Mouse (Mus musculus) hindbrain, postnatal 0 days (tissue): ENCODE results near the gene Gm9918. TPM values are rescaled to one million over a fixed set of nuclear protein-coding genes. Genes with fewer than 3 reads are reported as not detected.

Experiments
- ATAC-seq: fragments of 200-750 bp; cut with Nextera tagmentation; 2 replicates; pipeline ENCODE4 v1.8.0; 2017; ENCODE audit warnings: mild to moderate bottlenecking, moderate TSS enrichment, moderate library complexity
- DNase-seq: peaks from one replicate; pipeline ENCODE4 v3.0.0-alpha.2; 2015; ENCODE audit warnings: low spot score
- H3K27ac ChIP-seq: fragments of 300-500 bp; sonication (generic); 2 replicates; pipeline ENCODE4 v1.5.1; 2014; ENCODE audit warnings: mild to moderate bottlenecking
- H3K27me3 ChIP-seq: fragments of 300-500 bp; sonication (generic); 2 replicates; pipeline ENCODE4 v1.6.1; 2014; ENCODE audit warnings: low read length, mixed read lengths; ENCODE audit not compliant: insufficient read depth
- H3K36me3 ChIP-seq: fragments of 300-500 bp; sonication (generic); 2 replicates; pipeline ENCODE4 v1.6.1; 2014; ENCODE audit warnings: low read length, mixed read lengths; ENCODE audit not compliant: insufficient read depth
- H3K4me1 ChIP-seq: fragments of 300-500 bp; sonication (generic); 2 replicates; pipeline ENCODE4 v1.6.1; 2014; ENCODE audit warnings: antibody characterized with exemption, low read length, mixed read lengths; ENCODE audit not compliant: insufficient read depth
- H3K4me2 ChIP-seq: fragments of 300-500 bp; sonication (generic); 2 replicates; pipeline ENCODE4 v1.6.1; 2014; ENCODE audit warnings: low read depth, mild to moderate bottlenecking, low read length, moderate library complexity, mixed read lengths
- H3K4me3 ChIP-seq: fragments of 300-500 bp; sonication (generic); 2 replicates; pipeline ENCODE4 v1.5.1; 2014; ENCODE audit warnings: low read length
- H3K9ac ChIP-seq: fragments of 300-500 bp; sonication (generic); replicated peaks from 2 replicates; pipeline ENCODE4 v1.6.1; 2014; ENCODE audit warnings: mild to moderate bottlenecking, low read length, moderate library complexity, mixed read lengths
- H3K9me3 ChIP-seq: fragments of 300-500 bp; sonication (generic); 2 replicates; pipeline ENCODE4 v1.6.1; 2016; ENCODE audit warnings: low read length, mixed read lengths
- CTCF ChIP-seq: IDR thresholded peaks from 2 replicates; pipeline ENCODE4 v1.5.1; 2016; ENCODE audit warnings: antibody characterized with exemption, control low read depth, low read depth
- WGBS: fragments of 180-500 bp; shearing (Covaris S2); extraction: QIAGEN DNeasy Blood & Tissue Kit; methylation state at CpG from one replicate; pipeline ENCODE4 v1.1.7; 2014; 5-methylcytosine and 5-hydroxymethylcytosine counted together
- polyA plus RNA-seq: library from polyadenylated mRNA; unstranded; fragments of >200 nt; fragmentation: Nextera tagmentation; extraction: Ambion mirVana; gene quantifications from 2 replicates; pipeline ENCODE4 v1.2.1, GENCODE M21; 2015
- total RNA-seq: library from RNA; depleted of rRNA; stranded (reverse); fragments of >200 nt; gene quantifications from 2 replicates; pipeline ENCODE4 v1.2.3, GENCODE M21; 2014

Gene Gm9918
- total and polyA plus RNA-seq, 2 experiments from 2014 or later: 0.06 TPM; not detected in 1

DNA sequence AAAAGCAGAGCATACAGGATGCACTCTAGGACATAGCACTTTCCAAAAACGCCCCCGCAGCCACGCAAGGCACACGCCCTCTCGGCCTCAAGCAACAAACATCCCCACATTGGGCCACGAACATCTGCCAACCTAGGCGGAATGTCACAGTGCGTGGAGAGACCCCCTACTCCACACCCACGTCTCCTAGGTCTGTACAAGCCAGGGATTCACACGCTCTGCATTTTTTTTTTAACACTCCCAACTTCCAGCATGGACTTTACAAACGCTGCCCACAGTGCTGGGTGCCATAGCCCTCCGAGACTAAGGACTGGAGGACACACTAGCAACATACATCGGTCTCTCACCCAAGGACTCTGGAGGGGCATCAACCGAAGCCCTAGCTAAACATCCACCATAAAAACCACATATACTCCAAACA is 24.9 kb upstream of the Gm9918 start:
- H3K27ac ChIP-seq: peak overlapping the region; percentile 77; the same call in 1 of the 2 replicates
- H3K27me3 ChIP-seq: peaks cover 4% of the 10 kb centered on the region; the same call in 1 of the 2 replicates
- DNase-seq: no peak

DNA sequence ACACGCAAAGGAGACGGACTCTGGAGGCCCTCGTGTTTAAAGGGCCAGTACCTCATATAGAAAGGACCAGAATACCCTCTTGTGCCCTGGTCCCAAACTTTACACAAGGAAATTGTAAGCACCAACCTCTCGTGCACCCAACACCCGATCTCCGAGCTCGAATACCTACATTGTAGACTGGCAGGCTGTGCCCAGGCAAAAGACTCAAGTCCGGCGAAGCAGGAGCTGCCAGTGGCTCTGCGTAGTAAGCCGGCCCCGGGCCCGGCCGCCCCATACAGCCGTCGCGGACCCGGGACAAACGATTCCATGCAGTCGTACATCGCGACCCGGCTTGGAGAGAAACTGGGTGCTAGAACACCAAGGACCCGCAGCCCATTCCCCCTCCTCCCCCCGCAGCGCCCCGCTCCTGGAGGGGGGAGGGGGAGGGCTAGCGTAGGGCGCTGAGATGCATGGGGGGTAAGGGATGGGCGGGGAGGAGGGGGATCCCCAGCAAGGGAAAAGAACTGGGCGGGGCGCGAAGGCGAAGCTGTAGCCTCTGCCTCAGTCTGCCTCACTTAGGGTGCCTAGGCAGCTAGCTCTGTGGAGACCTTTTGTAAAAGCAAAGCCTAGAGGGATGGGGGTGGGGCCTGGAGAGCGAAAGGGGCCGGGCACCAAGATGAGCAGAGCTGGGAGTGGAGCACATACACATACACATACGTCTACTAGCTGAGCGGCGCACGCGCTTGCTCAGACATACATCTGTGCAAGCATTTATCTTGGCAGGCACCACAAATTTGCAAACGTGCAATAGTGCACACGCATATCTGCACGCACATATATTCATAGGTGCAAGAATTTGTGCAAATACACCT is 24.2 kb upstream of the Gm9918 start:
- WGBS: under 1% methylated on average over 41 of the region's 44 CpGs

More for the DNA sequence above, 24.9 kb upstream of the Gm9918 start:
- Histone ChIP-seq H3K36me3 (no peaks in the 10 kb centered on the region), H3K9ac (peak overlapping the region; percentile 54), H3K4me2 (peak overlapping the region; percentile 86), H3K9me3 (no peaks in the 10 kb centered on the region), H3K4me1 (peaks cover 9% of the 10 kb centered on the region; the same call in 1 of the 2 replicates), H3K4me3 (peak overlapping the region; percentile 57)
- no peak for ATAC-seq
- 7% methylated on average over 14 of the region's 14 CpGs for WGBS
- no peak for TF ChIP-seq CTCF

GRCm38 (mm10) chr15:102246866-102247251 is 23.5 kb upstream of the Gm9918 start:
- ATAC-seq (peak; percentile 71), DNase-seq (peak; percentile 94)
- Histone ChIP-seq H3K4me3 (peak overlapping the region; percentile 57), H3K27me3 (peaks cover 4% of the 10 kb centered on the region; the same call in 1 of the 2 replicates), H3K27ac (peak overlapping the region; percentile 77), H3K9me3 (no peaks in the 10 kb centered on the region), H3K36me3 (no peaks in the 10 kb centered on the region), H3K4me1 (peaks cover 9% of the 10 kb centered on the region; the same call in 1 of the 2 replicates), H3K9ac (peak overlapping the region; percentile 54), H3K4me2 (peak overlapping the region; percentile 86)
- no peak for TF ChIP-seq CTCF
- under 1% methylated on average over 31 of the region's 35 CpGs for WGBS

More for the DNA sequence above, 24.2 kb upstream of the Gm9918 start:
- H3K36me3 ChIP-seq: no peaks in the 10 kb centered on the region
- peak overlapping the region; percentile 86 for H3K4me2 ChIP-seq
- peak; percentile 74 for ATAC-seq
- no peak for TF ChIP-seq CTCF
- H3K4me1 ChIP-seq: peaks cover 9% of the 10 kb centered on the region; the same call in 1 of the 2 replicates
- H3K9me3 ChIP-seq: no peaks in the 10 kb centered on the region
- DNase-seq: peak; percentile 79
- H3K4me3 ChIP-seq: peak overlapping the region; percentile 57
- H3K27ac ChIP-seq: peak overlapping the region; percentile 77
- peaks cover 4% of the 10 kb centered on the region; the same call in 1 of the 2 replicates for H3K27me3 ChIP-seq
- H3K9ac ChIP-seq: peak overlapping the region; percentile 54

- Histone ChIP-seq H3K27me3 (peaks cover 4% of the 10 kb centered on the region; the same call in 1 of the 2 replicates), H3K4me1 (peaks cover 9% of the 10 kb centered on the region; the same call in 1 of the 2 replicates), H3K9ac (peak overlapping the region; percentile 54), H3K36me3 (no peaks in the 10 kb centered on the region), H3K27ac (peak overlapping the region; percentile 77), H3K4me2 (peak overlapping the region; percentile 86), H3K9me3 (no peaks in the 10 kb centered on the region), H3K4me3 (peak overlapping the region; percentile 57)
- no peak for TF ChIP-seq CTCF
- ATAC-seq (peak; percentile 38; the same call in 1 of the 2 replicates), DNase-seq (peak; percentile 43)
- under 1% methylated on average over 58 of the region's 65 CpGs for WGBS
These were observed 22.9 kb upstream of the Gm9918 start for GRCm38 (mm10) chr15:102247252-102248130.

DNA sequence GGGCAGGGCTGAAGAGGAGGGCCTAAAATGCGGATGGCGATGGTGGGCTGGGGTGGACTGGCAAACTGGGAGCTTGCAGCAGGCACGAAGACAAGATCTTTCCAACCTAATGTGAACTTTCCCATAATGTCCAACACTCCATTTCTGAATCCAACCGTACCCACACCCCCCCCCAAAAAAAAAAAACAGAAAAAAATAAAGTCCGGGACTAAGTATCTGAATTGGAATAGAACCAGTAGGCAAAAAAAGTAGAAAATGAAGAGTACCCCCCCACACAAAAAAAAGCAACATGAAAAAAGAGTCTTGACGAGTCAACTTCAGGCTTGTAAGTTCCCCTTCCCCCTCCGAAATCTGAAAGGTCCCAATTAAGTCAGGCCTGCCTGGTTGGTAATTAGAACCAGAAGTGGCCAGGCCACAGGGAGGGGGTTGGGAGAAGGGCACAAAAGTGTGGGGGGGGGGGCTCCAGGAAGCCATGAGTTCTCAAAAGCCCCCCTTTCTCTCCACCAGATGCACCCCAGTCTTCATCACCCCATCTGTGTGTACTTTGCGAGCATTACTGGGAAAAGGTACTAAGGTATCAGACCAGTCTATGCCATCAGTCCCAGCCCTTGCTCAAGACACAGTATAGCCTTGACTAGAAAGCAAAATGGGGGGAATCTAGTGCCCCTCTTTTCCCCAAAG is 22.1 kb upstream of the Gm9918 start:
- no peaks in the 10 kb centered on the region for H3K9me3 ChIP-seq
- H3K4me3 ChIP-seq: peak overlapping the region; percentile 57
- H3K27ac ChIP-seq: peak overlapping the region; percentile 77; the same call in 1 of the 2 replicates
- peaks cover 9% of the 10 kb centered on the region; the same call in 1 of the 2 replicates for H3K4me1 ChIP-seq
- 10% methylated on average over 8 of the region's 8 CpGs for WGBS
- TF ChIP-seq CTCF: no peak
- DNase-seq: no peak
- peak overlapping the region; percentile 86 for H3K4me2 ChIP-seq
- peaks cover under 1% of the 10 kb centered on the region; the same call in 1 of the 2 replicates for H3K27me3 ChIP-seq
- no peak for ATAC-seq
- no peaks in the 10 kb centered on the region for H3K36me3 ChIP-seq
- no peak overlapping the region; the same call in 1 of the 2 replicates for H3K9ac ChIP-seq

DNA sequence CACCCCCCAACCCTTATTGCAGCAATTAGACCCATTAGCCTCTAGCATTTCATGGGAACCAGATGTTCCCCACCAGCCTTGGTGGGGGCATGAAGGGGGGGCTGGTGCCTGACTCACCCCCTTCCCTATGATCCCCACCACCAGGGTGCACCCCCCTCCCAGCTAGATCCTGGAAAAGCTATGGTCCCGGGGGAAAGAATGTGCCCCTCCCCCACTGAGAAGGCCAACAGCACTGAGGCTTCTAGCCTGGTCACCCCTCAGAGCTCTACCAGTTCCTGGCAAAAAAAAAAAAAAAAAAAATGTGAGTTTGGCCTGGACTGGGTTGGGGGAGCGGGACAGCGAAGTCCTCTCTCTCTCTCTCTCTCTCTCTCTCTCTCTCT is 21.6 kb upstream of the Gm9918 start:
- 10% methylated on average over 3 of the region's 3 CpGs for WGBS
- Histone ChIP-seq H3K4me3 (no peak overlapping the region), H3K27ac (no peak overlapping the region), H3K9me3 (no peaks in the 10 kb centered on the region), H3K27me3 (no peaks in the 10 kb centered on the region; the same call in 1 of the 2 replicates), H3K4me2 (no peak overlapping the region), H3K36me3 (no peaks in the 10 kb centered on the region), H3K4me1 (0 out of 2 replicates have a peak, but pooled peaks cover 6% of the 10 kb centered on the region), H3K9ac (no peak overlapping the region)
- ATAC-seq: no peak
- TF ChIP-seq CTCF: no peak
- no peak for DNase-seq
